Mouse (Mus musculus): ENCODE results near the gene Akap13. TPM values are rescaled to one million over a fixed set of nuclear protein-coding genes. Genes with fewer than 3 reads are reported as not detected.

Gene Akap13
- polyA plus RNA-seq, 1 experiment from 2014 or later = 37.6 TPM

Small RNA genes lying within 50 kb of the gene (microRNA-seq; reads per million reads assigned to microRNA genes)
- not detected for gene Gm23251

Other genes with a start within 250 kb of the Akap13 start
- 0.41 and 0.91 TPM in 2 replicates for gene Sv2b, start 146.3 kb upstream of the Akap13 start, polyA plus RNA-seq (2016; fragmentation: Nextera tagmentation; extraction: Ambion mirVana)

Measured in heart, embryonic 10.5 days (tissue).